Mouse (Mus musculus) limb, embryonic 14.5 days (tissue): ENCODE data around the gene Akr1b3. TPM values are rescaled to one million over a fixed set of nuclear protein-coding genes. Genes with fewer than 3 reads are reported as not detected.

Experiments
- ATAC-seq: fragments of 200-750 bp; cut with Nextera tagmentation; 2 replicates; pipeline ENCODE4 v1.8.0; 2017; ENCODE audit warnings: low read depth, moderate number of reproducible peaks, moderate TSS enrichment; ENCODE audit not compliant: low FRiP score
- DNase-seq: peaks from one replicate; pipeline ENCODE4 v3.0.0-alpha.2; 2015; ENCODE audit warnings: low spot score
- H3K27ac ChIP-seq: fragments of 300-500 bp; sonication (generic); replicated peaks from 2 replicates; pipeline ENCODE4 v1.5.1; 2014; ENCODE audit warnings: low read depth, mild to moderate bottlenecking, low read length, moderate library complexity, mixed read lengths
- H3K27me3 ChIP-seq: fragments of 300-500 bp; sonication (generic); 2 replicates; pipeline ENCODE4 v1.6.1; 2014; ENCODE audit warnings: low read length, mixed read lengths; ENCODE audit not compliant: control insufficient read depth, insufficient read depth
- H3K36me3 ChIP-seq: fragments of 300-500 bp; sonication (generic); 2 replicates; pipeline ENCODE4 v1.6.1; 2014; ENCODE audit warnings: mild to moderate bottlenecking, low read length, moderate library complexity, mixed read lengths; ENCODE audit not compliant: control insufficient read depth, insufficient read depth
- H3K4me1 ChIP-seq: fragments of 300-500 bp; sonication (generic); 2 replicates; pipeline ENCODE4 v1.6.1; 2014; ENCODE audit warnings: antibody characterized with exemption, low read length, mixed read lengths; ENCODE audit not compliant: control insufficient read depth, insufficient read depth
- H3K4me2 ChIP-seq: fragments of 300-500 bp; sonication (generic); replicated peaks from 2 replicates; pipeline ENCODE4 v1.6.1; 2014; ENCODE audit warnings: low read depth, mild to moderate bottlenecking, low read length, moderate library complexity; ENCODE audit not compliant: severe bottlenecking
- H3K4me3 ChIP-seq: fragments of 300-500 bp; sonication (generic); replicated peaks from 2 replicates; pipeline ENCODE4 v1.5.1; 2014; ENCODE audit warnings: low read length
- H3K9ac ChIP-seq: fragments of 300-500 bp; sonication (generic); 2 replicates; pipeline ENCODE4 v1.6.1; 2014; ENCODE audit warnings: mild to moderate bottlenecking, low read depth, low read length, moderate library complexity; ENCODE audit not compliant: severe bottlenecking
- H3K9me3 ChIP-seq: fragments of 300-500 bp; sonication (generic); 2 replicates; pipeline ENCODE4 v1.6.1; 2016; ENCODE audit warnings: low read length; ENCODE audit not compliant: control insufficient read depth
- POLR2A ChIP-seq: fragments of 200-500 bp; IDR thresholded peaks from 2 replicates; pipeline ENCODE4 v1.8.0; 2012; ENCODE audit warnings: inconsistent platforms, mild to moderate bottlenecking, moderate library complexity, borderline replicate concordance; ENCODE audit not compliant: insufficient read depth, insufficient read length; ENCODE audit errors: extremely low read depth
- WGBS: fragments of 180-500 bp; shearing (Covaris S2); extraction: QIAGEN DNeasy Blood & Tissue Kit; methylation state at CpG from one replicate; pipeline ENCODE4 v1.1.7; 2014; 5-methylcytosine and 5-hydroxymethylcytosine counted together
- polyA plus RNA-seq, 2 experiments: library from polyadenylated mRNA; depleted of rRNA in 1 of 2; stranded (reverse) in 1 of 2; unstranded in 1 of 2; fragments of >200 nt; fragmentation: Nextera tagmentation in 1 of 2; extraction: Ambion mirVana in 1 of 2; gene quantifications; 2 replicates each; pipeline versions ENCODE4 v1.2.1 to v1.2.3; 2012 to 2014

The Akr1b3 gene
- polyA plus RNA-seq (2012; rRNA removed): 133 and 134 TPM in 2 replicates
- 174 and 180 TPM in 2 replicates for polyA plus RNA-seq (2014; fragmentation: Nextera tagmentation; extraction: Ambion mirVana)

GRCm38 (mm10) chr6:34316854-34317771 lies at the start of gene Akr1b3:
Gene Akr1b3 (minus strand): TSS chr6:34317478.
- H3K27ac ChIP-seq: 0 out of 2 replicates have a peak within 1 kb of the TSS, but pooled peaks have one; percentile 16
- TF ChIP-seq POLR2A: 0 out of 2 replicates have a peak, but pooled peaks have one; percentile 28
- H3K4me3 ChIP-seq: peak within 1 kb of the TSS; percentile 67
- H3K9ac ChIP-seq: peak within 1 kb of the TSS; percentile 68
- H3K9me3 ChIP-seq: no peaks in the 10 kb centered on the region
- ATAC-seq (peak; percentile 99), DNase-seq (peak; percentile 97)
- peaks cover 2% of the 10 kb centered on the region for H3K36me3 ChIP-seq
- peak within 1 kb of the TSS; percentile 86 for H3K4me2 ChIP-seq
- H3K27me3 ChIP-seq: no peaks in the 10 kb centered on the region
- H3K4me1 ChIP-seq: 0 out of 2 replicates have a peak, but pooled peaks cover 2% of the 10 kb centered on the region
- under 1% methylated on average over 56 of the region's 60 CpGs for WGBS

- ATAC-seq: no peak
- Histone ChIP-seq H3K27ac (no peak overlapping the region), H3K36me3 (no peaks in the 10 kb centered on the region), H3K9me3 (no peaks in the 10 kb centered on the region), H3K4me2 (no peak overlapping the region), H3K9ac (no peak overlapping the region), H3K4me1 (0 out of 2 replicates have a peak, but pooled peaks cover 3% of the 10 kb centered on the region), H3K27me3 (no peaks in the 10 kb centered on the region), H3K4me3 (no peak overlapping the region)
- no peak for DNase-seq
- TF ChIP-seq POLR2A: no peak
- 82% methylated on average over 12 of the region's 12 CpGs for WGBS
These were observed 47.2 kb upstream of the Akr1b3 start for GRCm38 (mm10) chr6:34364217-34365136.

GRCm38 (mm10) chr6:34355841-34356240 lies 38.6 kb upstream of the Akr1b3 start:
- peaks cover 13% of the 10 kb centered on the region for H3K4me1 ChIP-seq
- H3K27ac ChIP-seq: no peak overlapping the region
- no peak for DNase-seq
- H3K9ac ChIP-seq: no peak overlapping the region
- no peaks in the 10 kb centered on the region for H3K27me3 ChIP-seq
- H3K36me3 ChIP-seq: no peaks in the 10 kb centered on the region
- no peaks in the 10 kb centered on the region for H3K9me3 ChIP-seq
- WGBS: 79% methylated on average over 9 of the region's 9 CpGs
- no peak for TF ChIP-seq POLR2A
- ATAC-seq: no peak
- no peak overlapping the region for H3K4me3 ChIP-seq
- no peak overlapping the region for H3K4me2 ChIP-seq

- ATAC-seq (no peak), DNase-seq (no peak)
- Histone ChIP-seq H3K36me3 (no peaks in the 10 kb centered on the region), H3K4me1 (peaks cover 13% of the 10 kb centered on the region), H3K9me3 (no peaks in the 10 kb centered on the region), H3K4me2 (no peak overlapping the region), H3K4me3 (no peak overlapping the region), H3K9ac (no peak overlapping the region), H3K27ac (no peak overlapping the region), H3K27me3 (no peaks in the 10 kb centered on the region)
- 81% methylated on average over 6 of the region's 6 CpGs for WGBS
- TF ChIP-seq POLR2A: no peak
These were observed 38.1 kb upstream of the Akr1b3 start for GRCm38 (mm10) chr6:34355349-34355747.
